Mouse (Mus musculus) kidney, adult 2 months (tissue): ENCODE measurements at regions not wholly inside any gene's neighbourhood (a gene's known extent, or its start where the extent isn't known, plus 50 kb on each side); places are given as distances from the start of the nearest gene placed in this dataset.
A peak's percentile ranks its signal among the peaks of the same experiment; 100 is the strongest.

ENCODE experiments used
- DNase-seq: peaks from one replicate; pipeline ENCODE4 v3.0.0; 2021
- H3K27ac ChIP-seq: fragments of 200-500 bp; 2 replicates; pipeline ENCODE4 v1.5.1; 2012; ENCODE audit warnings: low read depth, low read length, control low read depth, inconsistent platforms; ENCODE audit not compliant: insufficient read depth
- H3K27me3 ChIP-seq: fragments of 200-500 bp; replicated peaks from 2 replicates; pipeline ENCODE4 v1.6.1; 2012; ENCODE audit warnings: mild to moderate bottlenecking, moderate library complexity, low read length, inconsistent platforms; ENCODE audit not compliant: control insufficient read depth, insufficient read depth
- H3K36me3 ChIP-seq: fragments of 200-500 bp; 2 replicates; pipeline ENCODE4 v1.6.1; 2012; ENCODE audit warnings: mild to moderate bottlenecking, moderate library complexity, low read length, inconsistent platforms; ENCODE audit not compliant: control insufficient read depth, insufficient read depth
- H3K4me1 ChIP-seq: fragments of 200-500 bp; 2 replicates; pipeline ENCODE4 v1.6.1; 2011; ENCODE audit warnings: low read length; ENCODE audit not compliant: control insufficient read depth, insufficient read depth
- H3K4me3 ChIP-seq: fragments of 200-500 bp; 2 replicates; pipeline ENCODE4 v1.5.1; 2011; ENCODE audit warnings: mild to moderate bottlenecking, low read depth, low read length, control low read depth; ENCODE audit not compliant: insufficient read depth
- CTCF ChIP-seq: fragments of 200-500 bp; conservative IDR thresholded peaks from 2 replicates; pipeline ENCODE4 v1.5.1; 2011; ENCODE audit warnings: low read depth, mild to moderate bottlenecking, control low read depth, low read length, moderate library complexity, mixed read lengths; ENCODE audit not compliant: insufficient read depth, insufficient read length
- POLR2A ChIP-seq: fragments of 200-500 bp; IDR thresholded peaks from one replicate; pipeline ENCODE4 v1.6.1; 2011; ENCODE audit warnings: low read depth, low read length, control low read depth
- WGBS: fragments of 180-500 bp; shearing (Covaris S2); methylation state at CpG from one replicate; pipeline ENCODE4 v1.1.7; 2018; 5-methylcytosine and 5-hydroxymethylcytosine counted together

DNA sequence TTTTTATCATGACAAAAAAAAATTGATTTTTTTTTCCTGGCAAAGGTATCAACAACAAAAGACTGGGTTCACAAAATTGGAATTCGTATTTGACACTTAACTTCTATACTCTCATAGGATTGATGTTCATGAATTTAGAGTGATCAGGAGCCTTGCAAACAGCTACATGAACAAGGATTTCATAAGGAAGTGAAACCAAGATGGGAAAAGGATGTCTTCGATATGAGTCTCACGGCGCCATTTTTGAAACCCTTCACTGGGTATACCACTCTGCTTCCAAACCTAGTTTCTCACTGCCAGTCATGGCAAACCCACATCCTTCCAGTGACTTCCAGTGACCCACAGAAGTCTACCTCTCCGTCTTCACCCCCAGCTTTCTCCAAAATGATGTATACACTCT is 157.8 kb upstream of the Tmc1 start:
- TF ChIP-seq CTCF (no peak), POLR2A (no peak)
- H3K36me3 ChIP-seq, result no peaks in the 10 kb centered on the region
- H3K4me3 ChIP-seq, result no peak overlapping the region
- no peaks in the 10 kb centered on the region for H3K27me3 ChIP-seq
- no peak for DNase-seq
- no peak overlapping the region for H3K27ac ChIP-seq
- H3K4me1 ChIP-seq, result peaks cover 10% of the 10 kb centered on the region
- 95% methylated on average over 5 of the region's 5 CpGs for WGBS

DNA sequence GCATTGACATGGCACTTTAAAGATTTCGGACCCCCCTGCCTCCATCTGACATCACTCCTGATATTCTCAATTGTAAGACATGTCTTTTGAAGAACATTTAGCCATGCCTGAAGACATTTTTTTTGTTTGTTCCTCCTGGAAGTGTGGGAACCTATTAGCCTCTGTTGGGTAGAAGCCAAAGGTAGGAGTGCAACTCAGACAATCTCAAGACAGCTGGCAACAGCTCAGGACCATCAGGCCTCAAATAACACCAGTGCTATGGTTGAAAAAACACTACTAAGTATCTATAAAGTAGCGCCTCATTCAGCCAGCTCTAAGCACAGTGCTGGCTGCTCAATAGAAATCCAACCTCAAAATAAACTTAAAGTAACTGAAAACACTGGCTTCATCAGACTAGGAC is 154.3 kb upstream of the Tmc1 start:
- Histone ChIP-seq H3K27me3 (no peaks in the 10 kb centered on the region), H3K27ac (peak overlapping the region; percentile 82; the same call in 1 of the 2 replicates), H3K4me1 (peaks cover 14% of the 10 kb centered on the region), H3K36me3 (no peaks in the 10 kb centered on the region), H3K4me3 (no peak overlapping the region)
- TF ChIP-seq POLR2A (no peak), CTCF (no peak)
- 72% methylated on average over 2 of the region's 2 CpGs for WGBS
- DNase-seq, result peak; percentile 75

DNA sequence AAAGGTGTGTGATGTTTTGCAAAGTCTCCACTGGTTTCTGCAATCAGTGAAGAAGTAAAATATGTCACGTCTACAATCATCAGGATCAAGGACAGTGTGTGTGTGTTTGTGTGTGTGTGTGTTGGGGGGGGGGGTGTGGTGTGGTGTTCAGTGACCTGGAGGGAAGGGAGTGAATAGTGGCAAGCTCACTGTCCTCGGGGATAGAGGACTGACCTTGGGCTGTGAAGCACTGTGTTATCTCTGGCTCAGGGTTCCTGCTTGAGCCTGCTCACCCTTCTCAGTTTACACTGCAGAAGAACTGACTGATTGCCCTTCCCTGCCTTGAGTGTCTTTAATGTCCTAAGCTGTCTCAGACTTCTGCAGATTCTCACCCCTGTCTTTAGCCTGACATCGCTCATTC is 153.7 kb upstream of the Tmc1 start:
- DNase-seq, result peak; percentile 23

DNA sequence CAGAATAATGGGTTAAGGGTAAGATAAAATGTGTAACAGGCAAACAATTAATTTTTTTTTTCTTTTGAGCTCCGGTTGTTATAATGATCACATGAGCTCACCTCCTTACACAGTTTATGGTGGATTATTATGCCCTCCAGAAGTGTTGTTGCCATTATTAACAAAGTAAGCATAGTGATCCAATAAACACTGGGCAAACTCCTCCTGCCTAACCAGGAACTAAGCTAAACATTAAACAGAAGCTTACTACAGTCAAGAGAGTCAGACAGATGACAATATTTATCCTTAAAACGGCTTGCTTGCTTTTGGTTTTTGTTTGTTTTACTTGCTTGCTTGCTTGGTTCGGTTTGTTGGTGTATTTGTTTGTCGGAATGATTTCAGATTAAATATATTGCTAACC is 153.3 kb upstream of the Tmc1 start:
- DNase-seq, result peak; percentile 78
- TF ChIP-seq CTCF (no peak), POLR2A (no peak)
- no peak overlapping the region for H3K4me3 ChIP-seq
- H3K27me3 ChIP-seq, result no peaks in the 10 kb centered on the region
- WGBS, result 29% methylated on average over 4 of the region's 4 CpGs
- peaks cover 14% of the 10 kb centered on the region for H3K4me1 ChIP-seq
- H3K36me3 ChIP-seq, result no peaks in the 10 kb centered on the region
- peak overlapping the region; percentile 82 for H3K27ac ChIP-seq

More for the DNA sequence above, 153.7 kb upstream of the Tmc1 start:
- TF ChIP-seq CTCF, result no peak
- no peak for TF ChIP-seq POLR2A
- Histone ChIP-seq H3K27me3 (no peaks in the 10 kb centered on the region), H3K27ac (peak overlapping the region; percentile 82), H3K4me3 (no peak overlapping the region), H3K36me3 (no peaks in the 10 kb centered on the region), H3K4me1 (peaks cover 14% of the 10 kb centered on the region)
- WGBS, result 42% methylated on average over 3 of the region's 3 CpGs

DNA sequence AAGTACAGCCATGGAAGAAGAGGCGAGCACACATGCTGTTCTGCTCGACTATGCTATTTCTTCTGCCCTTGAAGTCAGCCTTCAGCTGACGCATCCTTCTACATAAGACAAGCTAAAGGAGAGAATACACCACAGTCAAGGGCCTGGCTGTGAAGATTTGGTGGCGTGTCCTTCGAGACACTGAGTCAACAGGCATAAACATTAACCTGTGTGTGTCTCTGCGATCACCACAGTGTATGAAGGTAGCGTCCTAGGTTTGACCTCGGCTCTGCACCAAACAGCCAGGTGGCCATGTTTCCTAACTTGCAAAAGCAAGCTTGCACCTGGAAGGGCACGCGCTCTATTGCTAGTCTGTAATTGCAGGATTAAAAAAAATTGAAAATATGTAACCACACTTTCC is 152.8 kb upstream of the Tmc1 start:
- Histone ChIP-seq H3K36me3 (no peaks in the 10 kb centered on the region), H3K27ac (peak overlapping the region; percentile 71; the same call in 1 of the 2 replicates), H3K4me1 (peaks cover 14% of the 10 kb centered on the region), H3K4me3 (no peak overlapping the region), H3K27me3 (no peaks in the 10 kb centered on the region)
- 36% methylated on average over 10 of the region's 10 CpGs for WGBS
- peak; percentile 65 for DNase-seq
- TF ChIP-seq CTCF (no peak), POLR2A (no peak)

DNA sequence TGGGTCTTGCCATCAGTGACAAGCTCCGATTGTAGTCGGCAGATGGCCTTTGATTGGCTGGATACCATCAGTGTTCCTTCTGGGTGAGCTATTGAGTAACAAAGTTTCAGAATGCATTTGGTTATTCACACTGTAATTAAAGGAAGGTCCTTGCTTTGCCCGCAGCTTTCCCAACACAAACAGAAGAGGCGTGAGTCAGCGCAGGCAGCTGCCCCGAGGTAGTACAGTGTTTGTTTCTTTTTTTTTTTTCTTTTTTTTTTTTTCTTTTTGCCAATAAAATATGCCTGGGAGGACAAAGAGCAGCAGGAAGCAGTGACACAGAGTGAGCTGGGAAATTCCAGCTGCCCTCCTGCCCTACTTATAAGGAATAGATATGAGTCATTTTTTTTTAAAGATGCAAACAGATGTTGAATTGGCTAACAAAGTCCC is 152.3 kb upstream of the Tmc1 start:
- Histone ChIP-seq H3K36me3 (no peaks in the 10 kb centered on the region), H3K4me1 (peaks cover 14% of the 10 kb centered on the region), H3K4me3 (no peak overlapping the region), H3K27ac (no peak overlapping the region; the same call in 1 of the 2 replicates), H3K27me3 (no peaks in the 10 kb centered on the region)
- peak; percentile 82 for DNase-seq
- WGBS, result 5% methylated on average over 6 of the region's 6 CpGs
- TF ChIP-seq POLR2A (no peak), CTCF (no peak)

DNA sequence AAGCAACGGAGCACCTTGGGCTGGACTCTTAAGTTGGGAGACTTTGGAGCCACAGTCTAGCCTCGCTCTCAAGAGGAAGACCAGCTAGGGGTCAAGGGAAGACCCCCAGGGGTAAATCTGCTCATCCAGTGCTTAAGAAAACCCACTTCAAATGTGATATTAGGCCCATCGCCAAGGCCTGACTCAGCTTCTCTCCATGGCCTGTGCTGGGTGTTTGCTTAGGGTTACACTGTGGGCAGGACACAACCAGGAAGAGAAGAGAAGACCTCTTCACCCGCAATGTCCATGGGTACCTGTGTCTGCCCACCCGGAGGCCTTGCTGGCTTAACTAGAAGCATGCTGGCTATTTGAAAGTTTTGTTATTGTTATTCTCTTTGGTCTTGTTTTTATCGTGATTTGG is 151.0 kb upstream of the Tmc1 start:
- no peaks in the 10 kb centered on the region for H3K27me3 ChIP-seq
- peaks cover 14% of the 10 kb centered on the region for H3K4me1 ChIP-seq
- H3K4me3 ChIP-seq, result no peak overlapping the region
- DNase-seq, result no peak
- H3K36me3 ChIP-seq, result no peaks in the 10 kb centered on the region
- H3K27ac ChIP-seq, result 0 out of 2 replicates have a peak overlapping the region, but pooled peaks have one; percentile 7
- TF ChIP-seq CTCF, result no peak
- 96% methylated on average over 6 of the region's 6 CpGs for WGBS

DNA sequence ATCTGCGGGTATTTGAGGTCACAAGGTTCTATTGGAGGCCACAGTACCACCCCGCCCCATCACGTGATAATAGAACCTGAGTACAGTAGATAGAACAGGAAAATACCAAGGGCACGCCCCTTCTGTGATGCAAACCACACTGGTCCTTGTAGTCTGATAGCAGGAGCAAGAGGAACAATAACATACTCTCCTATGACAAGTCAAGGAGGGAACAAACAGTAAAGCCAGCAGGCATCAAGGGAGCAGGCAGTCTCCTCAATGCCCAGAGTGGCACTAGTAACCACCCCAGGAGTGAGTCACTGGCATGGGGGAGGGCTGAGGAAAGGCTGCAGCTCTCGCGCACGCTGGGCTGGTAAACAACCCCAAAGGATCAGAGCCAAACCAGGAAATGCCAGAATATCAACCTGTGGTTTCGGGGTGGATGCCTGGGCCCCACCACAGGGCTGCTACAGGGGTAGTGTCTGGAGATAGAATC is 150.5 kb upstream of the Tmc1 start:
- DNase-seq, result peak; percentile 18
- 74% methylated on average over 8 of the region's 8 CpGs for WGBS
- Histone ChIP-seq H3K36me3 (no peaks in the 10 kb centered on the region), H3K27me3 (no peaks in the 10 kb centered on the region), H3K27ac (no peak overlapping the region), H3K4me1 (peaks cover 14% of the 10 kb centered on the region), H3K4me3 (no peak overlapping the region)
- TF ChIP-seq POLR2A (no peak), CTCF (no peak)
